Mouse (Mus musculus) cerebellum, postnatal 14 days (tissue): ENCODE data around the gene Olfr17.
"Not testable (repeated sequence)": the region's sequence is repeated elsewhere in the genome, so short reads cannot be mapped to it uniquely, and the experiment has no call there.

Experiments used
- DNase-seq, 2 experiments: peaks; one replicate each; pipeline ENCODE4 v3.0.0; 2021; ENCODE audit warnings: mixed read lengths in 2 of 2

The Olfr17 gene

DNA sequence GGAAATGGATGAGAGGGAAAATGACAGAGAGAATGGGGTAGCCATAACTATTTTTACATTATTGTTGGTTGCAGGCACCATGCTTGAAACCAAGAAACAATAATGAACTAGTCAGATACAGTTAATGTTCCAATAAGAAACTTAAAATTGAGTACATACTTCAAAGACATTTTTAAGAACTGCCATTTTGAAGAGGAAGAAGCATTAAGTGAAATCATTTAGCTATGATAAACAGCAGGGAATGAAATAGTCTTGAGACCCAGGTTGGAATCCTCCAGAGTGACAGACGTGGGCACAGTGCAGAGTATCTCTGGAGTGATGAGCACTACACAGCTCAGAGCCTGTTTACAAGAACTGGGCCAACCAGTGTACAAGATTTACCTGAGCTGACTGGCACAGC is at the start of gene Olfr17:
TSS of gene Olfr17 (plus strand) at position 301 of the 400 bp plus-strand sequence.
- no peak for DNase-seq

- no peak for DNase-seq
Observed at GRCm38 (mm10) chr7:107044407-107044806, 48.6 kb upstream of the Olfr17 start.

- peak; percentile 52 for DNase-seq
Observed at GRCm38 (mm10) chr7:107045833-107046232, 47.2 kb upstream of the Olfr17 start.

DNA sequence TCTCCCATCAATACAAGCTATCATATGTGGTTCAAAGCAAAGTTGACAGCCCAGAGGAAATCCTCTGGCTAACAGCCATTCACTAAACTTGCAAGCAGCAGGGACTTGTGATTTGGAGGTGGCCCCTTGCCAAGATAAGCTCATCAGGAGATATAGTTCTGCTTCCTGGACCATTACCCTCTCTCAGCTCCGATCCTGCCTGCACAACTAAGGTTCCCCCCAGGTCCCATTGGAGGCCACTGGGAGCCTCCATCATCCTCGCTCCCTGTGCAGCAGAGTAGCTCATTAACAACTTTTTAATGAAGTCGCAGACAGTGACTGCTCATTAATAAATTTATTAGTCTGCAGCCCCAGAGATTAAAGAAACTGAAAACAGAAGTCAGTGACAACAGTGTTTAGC is 45.4 kb upstream of the Olfr17 start:
- DNase-seq, result no peak

DNA sequence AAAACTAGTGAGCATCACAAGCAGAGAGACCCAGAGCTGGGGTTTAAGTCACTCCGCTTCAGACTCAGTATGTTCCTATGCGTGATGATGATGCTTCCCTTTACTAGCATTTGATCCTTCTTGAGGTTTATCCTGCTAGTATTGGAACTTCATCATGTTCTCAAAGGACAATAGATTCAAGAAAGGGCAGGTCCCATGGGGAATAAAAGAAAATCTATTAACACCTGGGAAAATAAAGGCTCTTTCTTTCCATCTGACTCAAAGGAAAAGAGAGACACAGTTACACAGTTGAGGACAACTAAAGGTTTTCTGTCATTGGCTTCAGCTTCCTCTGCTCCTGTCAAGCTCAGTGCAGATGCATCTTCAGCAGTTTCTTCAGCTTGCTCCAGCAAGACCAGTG is 22.3 kb upstream of the Olfr17 start, which contains the start of gene Olfr714:
TSS of gene Olfr714 (plus strand) at position 301 of the 400 bp plus-strand sequence.
- no peak for DNase-seq

GRCm38 (mm10) chr7:107110269-107110668 is 17.2 kb downstream of the Olfr17 start, which contains the start of gene Olfr715b:
Olfr715b (minus strand) TSS chr7:107110369.
- not testable (repeated sequence) for DNase-seq

DNA sequence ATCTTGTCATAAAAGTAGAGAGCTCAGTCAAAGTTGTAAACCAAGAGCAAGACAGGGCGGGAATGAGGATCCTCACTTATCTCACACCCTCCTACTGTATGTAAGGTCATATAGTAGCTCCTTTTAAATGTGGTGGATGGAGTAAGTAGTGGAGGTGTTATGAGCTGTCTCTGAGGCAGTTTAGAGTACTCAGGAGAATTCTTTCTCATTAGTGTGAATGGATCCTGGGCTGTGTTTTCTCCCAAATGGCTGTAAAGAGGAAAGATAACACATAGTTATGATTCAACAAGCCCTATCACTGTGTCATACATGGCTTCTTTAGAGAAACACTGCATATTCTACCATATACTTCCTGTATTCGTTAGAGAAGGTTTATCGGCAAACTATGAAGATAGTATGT is 38.0 kb downstream of the Olfr17 start, which contains the start of gene Olfr715:
TSS of gene Olfr715 (minus strand) at position 101 of the 400 bp plus-strand sequence.
- not testable (repeated sequence) for DNase-seq

DNA sequence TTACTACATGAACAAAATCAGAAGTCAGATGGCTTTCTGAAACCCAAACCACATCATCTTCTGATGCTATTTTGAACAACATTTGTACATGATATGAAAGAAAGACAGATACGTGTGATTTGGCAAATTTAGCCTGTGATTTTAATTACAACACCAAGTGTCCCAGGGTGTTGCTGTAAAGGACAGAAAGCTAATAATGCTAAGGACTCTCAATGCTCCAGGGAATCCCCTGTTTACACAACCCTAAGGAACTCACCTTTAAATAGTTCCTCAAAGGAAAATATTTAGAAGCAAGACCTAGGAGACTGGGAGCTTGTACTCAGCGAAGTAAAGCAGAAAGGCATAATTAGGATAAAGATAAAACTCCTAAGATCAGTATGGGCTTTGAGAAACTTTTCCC is 45.0 kb downstream of the Olfr17 start, which contains the start of gene Olfr716:
TSS of gene Olfr716 (plus strand) at position 301 of the 400 bp plus-strand sequence.
- not testable (repeated sequence) for DNase-seq
